Mouse (Mus musculus) midbrain, embryonic 11.5 days (tissue): ENCODE results near the gene Cldn19. TPM values are rescaled to one million over a fixed set of nuclear protein-coding genes. Genes with fewer than 3 reads are reported as not detected.

Experiments
- ATAC-seq: fragments of 200-750 bp; cut with Nextera tagmentation; 2 replicates; pipeline ENCODE4 v1.8.0; 2017; ENCODE audit warnings: moderate TSS enrichment, moderate library complexity; ENCODE audit not compliant: low FRiP score
- DNase-seq: peaks from one replicate; pipeline ENCODE4 v3.0.0; 2015; ENCODE audit warnings: low spot score; ENCODE audit errors: missing footprints
- H3K27ac ChIP-seq: fragments of 300-500 bp; sonication (generic); 2 replicates; pipeline ENCODE4 v1.5.1; 2014; ENCODE audit warnings: low read depth, low read length
- H3K27me3 ChIP-seq: fragments of 300-500 bp; sonication (generic); 2 replicates; pipeline ENCODE4 v1.6.1; 2014; ENCODE audit warnings: mild to moderate bottlenecking, low read length, moderate library complexity, mixed read lengths; ENCODE audit not compliant: control insufficient read depth, insufficient read depth
- H3K36me3 ChIP-seq: fragments of 300-500 bp; sonication (generic); 2 replicates; pipeline ENCODE4 v1.6.1; 2014; ENCODE audit warnings: mild to moderate bottlenecking, low read length, moderate library complexity, mixed read lengths; ENCODE audit not compliant: control insufficient read depth, insufficient read depth
- H3K4me1 ChIP-seq: fragments of 300-500 bp; sonication (generic); 2 replicates; pipeline ENCODE4 v1.6.1; 2014; ENCODE audit warnings: low read length; ENCODE audit not compliant: control insufficient read depth, insufficient read depth
- H3K4me2 ChIP-seq: fragments of 300-500 bp; sonication (generic); 2 replicates; pipeline ENCODE4 v1.6.1; 2014; ENCODE audit warnings: mild to moderate bottlenecking, moderate library complexity
- H3K4me3 ChIP-seq: fragments of 300-500 bp; sonication (generic); 2 replicates; pipeline ENCODE4 v1.5.1; 2014; ENCODE audit warnings: low read depth, low read length
- H3K9ac ChIP-seq: fragments of 300-500 bp; sonication (generic); 2 replicates; pipeline ENCODE4 v1.6.1; 2014; ENCODE audit warnings: low read length
- H3K9me3 ChIP-seq: fragments of 300-500 bp; sonication (generic); 2 replicates; pipeline ENCODE4 v1.6.1; 2016; ENCODE audit warnings: low read length; ENCODE audit not compliant: control insufficient read depth
- WGBS: fragments of 180-500 bp; shearing (Covaris S2); extraction: QIAGEN DNeasy Blood & Tissue Kit; methylation state at CpG from one replicate; pipeline ENCODE4 v1.1.7; 2014; 5-methylcytosine and 5-hydroxymethylcytosine counted together
- polyA plus RNA-seq: library from polyadenylated mRNA; unstranded; fragments of >200 nt; fragmentation: Nextera tagmentation; extraction: Ambion mirVana; gene quantifications from 2 replicates; pipeline ENCODE4 v1.2.1, GENCODE M21; 2014

Cldn19 gene
- polyA plus RNA-seq, result 0.49 TPM in 1 of 2 replicates, not detected in the other

DNA sequence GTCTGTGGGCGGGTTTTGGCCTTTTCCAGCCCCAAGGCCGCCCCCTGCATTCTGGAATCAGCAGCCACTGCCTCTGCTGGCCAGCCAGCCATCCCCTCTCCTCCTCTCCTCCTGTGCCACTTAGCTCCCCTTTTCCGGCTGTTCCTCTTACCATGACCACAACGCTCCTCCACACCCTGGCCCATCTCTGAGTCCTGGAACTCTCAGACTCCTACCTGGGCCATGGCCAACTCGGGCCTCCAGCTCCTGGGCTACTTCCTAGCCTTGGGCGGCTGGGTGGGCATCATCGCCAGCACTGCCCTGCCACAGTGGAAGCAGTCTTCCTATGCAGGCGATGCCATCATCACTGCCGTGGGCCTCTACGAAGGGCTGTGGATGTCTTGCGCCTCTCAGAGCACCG is at the start of gene Cldn19:
Gene Cldn19 (plus strand): TSS at position 64 of the 400 bp plus-strand sequence.
- H3K27ac ChIP-seq, result peak within 1 kb of the TSS; percentile 57
- H3K4me1 ChIP-seq, result peaks cover 14% of the 10 kb centered on the region

DNA sequence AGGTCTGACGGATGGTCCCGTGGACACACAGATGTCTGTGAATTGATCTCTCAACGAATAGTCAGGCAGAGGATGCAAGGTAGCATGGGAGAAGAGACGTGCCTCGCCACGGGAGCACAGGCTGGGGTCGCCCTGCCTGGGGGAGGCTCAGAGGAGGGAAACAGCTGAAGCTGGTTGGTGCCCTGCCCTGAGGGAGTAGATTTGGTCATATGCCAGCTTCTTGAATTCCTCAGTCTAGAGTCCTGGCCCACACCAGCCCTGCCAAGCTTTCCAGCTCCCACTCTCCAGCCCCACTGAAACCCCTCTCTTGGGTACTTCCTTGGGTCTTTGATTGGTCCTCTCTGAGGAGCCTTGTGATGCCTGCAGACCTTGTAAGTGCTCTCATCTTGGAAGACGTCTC is 38.5 kb upstream of the Cldn19 start:
- Histone ChIP-seq H3K9me3 (no peaks in the 10 kb centered on the region), H3K27ac (no peak overlapping the region), H3K4me2 (no peak overlapping the region), H3K4me3 (no peak overlapping the region), H3K4me1 (0 out of 2 replicates have a peak, but pooled peaks cover 2% of the 10 kb centered on the region), H3K36me3 (no peaks in the 10 kb centered on the region), H3K9ac (no peak overlapping the region), H3K27me3 (no peaks in the 10 kb centered on the region)
- ATAC-seq, result no peak
- no peak for DNase-seq
- WGBS, result 78% methylated on average over 8 of the region's 8 CpGs

More for the DNA sequence above, at the start of gene Cldn19:
- Histone ChIP-seq H3K27me3 (no peaks in the 10 kb centered on the region), H3K9me3 (no peaks in the 10 kb centered on the region), H3K4me3 (no peak within 1 kb of the TSS), H3K36me3 (no peaks in the 10 kb centered on the region), H3K9ac (peak within 1 kb of the TSS; percentile 44), H3K4me2 (0 out of 2 replicates have a peak within 1 kb of the TSS, but pooled peaks have one; percentile 6)
- WGBS, result 70% methylated on average over 12 of the region's 12 CpGs
- DNase-seq, result no peak
- ATAC-seq, result no peak

DNA sequence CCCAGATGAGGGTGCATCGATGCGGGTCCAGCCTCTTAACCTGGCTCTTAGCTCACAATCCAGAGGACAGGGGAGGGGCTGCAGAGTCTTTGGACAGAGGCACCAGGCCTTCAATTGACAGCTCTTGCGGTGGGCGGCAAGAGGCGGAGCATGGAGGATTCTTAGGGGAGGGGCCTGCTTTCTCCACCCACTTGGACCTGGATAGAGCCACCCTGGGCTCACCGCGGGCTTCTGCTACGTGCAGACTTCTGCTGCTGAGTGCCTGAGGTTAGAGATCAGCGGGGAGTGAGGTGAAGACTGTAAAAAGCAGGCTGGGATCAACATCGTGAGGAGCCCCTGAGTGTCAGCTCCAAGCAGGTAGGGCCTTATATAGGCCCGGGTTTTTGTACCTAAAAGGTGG is 37.0 kb upstream of the Cldn19 start, which contains the start of gene Tmem269:
Gene Tmem269 (minus strand): TSS at position 49 of the 400 bp plus-strand sequence.
- Histone ChIP-seq H3K4me2 (no peak within 1 kb of the TSS), H3K9me3 (no peaks in the 10 kb centered on the region), H3K27me3 (no peaks in the 10 kb centered on the region), H3K36me3 (no peaks in the 10 kb centered on the region), H3K27ac (no peak within 1 kb of the TSS), H3K4me3 (no peak within 1 kb of the TSS), H3K4me1 (0 out of 2 replicates have a peak, but pooled peaks cover 2% of the 10 kb centered on the region), H3K9ac (peak within 1 kb of the TSS; percentile 1; the same call in 1 of the 2 replicates)
- DNase-seq (no peak), ATAC-seq (no peak)
- 13% methylated on average over 11 of the region's 11 CpGs for WGBS

DNA sequence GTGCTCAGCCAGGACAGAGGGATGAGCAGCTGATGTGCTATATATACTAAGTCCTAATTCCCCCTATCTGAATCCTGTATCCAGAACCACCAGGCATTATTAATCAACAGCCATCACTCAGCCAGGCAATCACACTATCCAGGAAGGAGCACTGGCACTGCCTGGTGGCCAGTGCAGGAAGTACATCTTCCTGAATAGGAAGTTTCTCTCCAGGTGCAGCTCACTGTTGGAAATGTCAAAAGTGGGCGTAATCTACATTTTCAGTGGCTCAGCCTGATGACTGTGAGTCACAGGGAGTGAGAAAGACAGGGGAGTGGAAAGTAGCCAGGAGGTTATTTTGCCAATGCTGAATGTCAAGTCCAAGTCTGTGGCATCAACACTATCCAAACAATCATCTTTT is 31.5 kb upstream of the Cldn19 start:
- no peaks in the 10 kb centered on the region for H3K27me3 ChIP-seq
- H3K36me3 ChIP-seq, result peaks cover 9% of the 10 kb centered on the region; the same call in 1 of the 2 replicates
- no peaks in the 10 kb centered on the region for H3K9me3 ChIP-seq
- H3K4me3 ChIP-seq, result no peak overlapping the region
- no peaks in the 10 kb centered on the region for H3K4me1 ChIP-seq
- 90% methylated on average over 1 of the region's 1 CpGs for WGBS
- DNase-seq, result peak; percentile 90
- H3K27ac ChIP-seq, result no peak overlapping the region
- no peak overlapping the region for H3K4me2 ChIP-seq
- ATAC-seq, result peak; percentile 49; the same call in 1 of the 2 replicates
- H3K9ac ChIP-seq, result no peak overlapping the region

DNA sequence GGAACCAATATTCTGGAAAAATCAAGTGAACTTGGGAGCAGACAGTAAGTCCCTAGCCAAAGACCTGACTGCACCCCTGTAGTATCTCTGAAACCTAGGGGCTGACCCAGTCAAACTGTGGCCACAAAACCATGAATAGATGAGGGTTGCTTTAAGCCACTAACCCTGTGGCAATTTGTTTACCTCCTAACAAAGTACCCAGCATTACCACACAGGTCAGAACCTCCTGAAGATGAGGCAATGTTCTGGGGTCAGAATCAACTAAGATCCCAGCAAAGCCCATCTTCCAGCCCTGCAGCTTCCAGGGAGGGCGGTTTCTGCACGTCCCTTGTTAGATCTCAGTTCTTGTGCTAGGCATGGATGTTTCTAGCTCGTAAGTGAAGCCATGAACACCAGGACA is 30.7 kb upstream of the Cldn19 start:
- no peak overlapping the region for H3K4me2 ChIP-seq
- DNase-seq, result no peak
- H3K4me1 ChIP-seq, result no peaks in the 10 kb centered on the region
- H3K36me3 ChIP-seq, result peaks cover 9% of the 10 kb centered on the region; the same call in 1 of the 2 replicates
- no peak overlapping the region for H3K4me3 ChIP-seq
- no peaks in the 10 kb centered on the region for H3K9me3 ChIP-seq
- WGBS, result 92% methylated on average over 3 of the region's 3 CpGs
- no peak for ATAC-seq
- no peak overlapping the region for H3K9ac ChIP-seq
- H3K27ac ChIP-seq, result no peak overlapping the region
- no peaks in the 10 kb centered on the region for H3K27me3 ChIP-seq

DNA sequence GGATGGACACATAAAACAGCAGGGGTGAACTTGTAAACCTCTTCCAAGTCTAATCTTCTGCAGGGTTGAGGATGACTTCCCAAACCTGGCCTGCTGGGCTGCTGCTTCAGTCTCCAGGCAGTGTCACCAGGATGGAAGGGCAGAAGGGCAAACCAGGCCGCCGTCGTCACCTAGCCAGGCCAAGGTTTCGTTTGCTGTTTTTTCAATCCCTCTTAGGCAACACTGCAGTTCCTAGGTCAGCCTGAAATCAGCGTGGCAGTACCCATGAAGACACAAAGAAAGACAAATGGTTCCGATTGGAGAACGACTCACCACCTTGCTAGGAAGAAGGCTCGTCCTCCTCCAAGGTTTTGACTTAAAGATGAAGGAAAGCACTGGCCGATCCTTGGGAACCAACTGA is 29.5 kb upstream of the Cldn19 start:
- Histone ChIP-seq H3K36me3 (peaks cover 9% of the 10 kb centered on the region; the same call in 1 of the 2 replicates), H3K4me2 (no peak overlapping the region), H3K4me1 (no peaks in the 10 kb centered on the region), H3K9me3 (no peaks in the 10 kb centered on the region), H3K27ac (no peak overlapping the region), H3K27me3 (no peaks in the 10 kb centered on the region), H3K4me3 (no peak overlapping the region), H3K9ac (no peak overlapping the region)
- DNase-seq (no peak), ATAC-seq (no peak)
- 91% methylated on average over 9 of the region's 9 CpGs for WGBS

DNA sequence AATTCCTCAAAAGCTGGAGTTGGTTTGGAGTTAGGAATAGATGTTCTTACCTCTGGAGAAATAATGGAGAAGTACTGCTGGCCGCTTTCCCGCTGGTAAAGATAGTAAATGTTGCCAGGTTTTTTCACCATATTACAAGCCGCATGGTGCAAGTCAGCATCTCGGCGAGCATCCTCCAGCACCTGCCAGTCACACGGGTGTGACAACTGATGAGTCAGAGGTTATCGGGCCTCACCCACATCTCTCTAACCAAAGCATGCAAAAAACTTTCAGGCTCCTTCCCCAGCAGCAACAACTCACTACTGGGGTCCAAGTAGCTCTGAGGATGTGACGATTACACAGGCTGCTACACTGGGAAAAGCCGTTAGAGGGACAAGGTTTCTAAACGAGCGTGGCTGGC is 28.5 kb upstream of the Cldn19 start:
- Histone ChIP-seq H3K27ac (no peak overlapping the region), H3K4me2 (no peak overlapping the region), H3K9me3 (no peaks in the 10 kb centered on the region), H3K4me3 (no peak overlapping the region), H3K9ac (no peak overlapping the region), H3K4me1 (peaks cover 5% of the 10 kb centered on the region), H3K27me3 (no peaks in the 10 kb centered on the region), H3K36me3 (peaks cover 9% of the 10 kb centered on the region; the same call in 1 of the 2 replicates)
- WGBS, result 95% methylated on average over 11 of the region's 11 CpGs
- ATAC-seq (no peak), DNase-seq (no peak)

DNA sequence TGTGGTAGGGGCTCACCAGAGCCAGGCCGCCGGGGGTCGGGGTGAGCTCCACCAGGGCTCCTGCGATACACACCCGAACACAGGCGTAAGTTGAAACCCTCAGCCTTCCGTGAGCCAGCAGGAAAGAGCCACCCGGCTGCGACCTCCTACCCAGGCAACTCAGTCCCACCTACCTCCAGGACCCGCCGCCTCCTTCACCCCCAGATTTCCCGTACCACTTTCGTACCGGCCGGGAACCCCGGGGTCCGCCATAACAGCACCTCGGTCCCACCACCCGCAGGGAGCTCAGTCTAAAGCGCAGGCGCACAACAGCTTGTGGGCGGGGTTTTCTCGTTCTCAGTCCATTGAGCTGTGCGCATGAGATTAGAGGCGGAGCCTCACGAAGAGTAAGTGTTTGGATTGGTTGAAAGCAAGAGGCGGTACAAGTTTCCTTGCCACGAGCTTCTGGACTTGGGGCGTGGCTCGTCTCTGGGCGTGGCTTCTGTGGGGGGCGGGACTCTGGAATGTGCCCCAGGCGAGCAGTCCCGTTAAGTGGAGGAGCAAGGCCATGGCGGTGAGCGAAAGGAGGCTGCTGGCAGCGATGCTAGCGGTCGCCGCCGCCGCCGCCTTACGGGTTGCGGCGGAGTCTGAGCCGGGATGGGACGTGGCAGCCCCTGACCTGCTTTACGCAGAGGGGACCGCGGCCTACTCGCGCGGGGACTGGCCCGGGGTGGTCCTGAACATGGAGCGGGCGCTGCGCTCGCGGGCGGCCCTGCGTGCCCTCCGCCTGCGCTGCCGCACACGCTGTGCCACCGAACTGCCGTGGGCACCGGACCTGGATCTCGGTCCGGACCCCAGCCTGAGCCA is 22.6 kb upstream of the Cldn19 start, which contains the start of the genes AU022252 and P3h1:
Gene AU022252 (minus strand): TSS at position 303 of the 846 bp plus-strand sequence.
Gene P3h1 (plus strand): TSS at position 506 of the 846 bp plus-strand sequence.
- Histone ChIP-seq H3K27ac (no peak within 1 kb of the TSS; the same call in 1 of the 2 replicates), H3K36me3 (peaks cover 4% of the 10 kb centered on the region; the same call in 1 of the 2 replicates), H3K4me1 (peaks cover 15% of the 10 kb centered on the region), H3K9ac (peak within 1 kb of the TSS; percentile 83), H3K9me3 (no peaks in the 10 kb centered on the region), H3K4me2 (peak within 1 kb of the TSS; percentile 92), H3K27me3 (no peaks in the 10 kb centered on the region), H3K4me3 (peak within 1 kb of the TSS; percentile 85)
- ATAC-seq (peak; percentile 96), DNase-seq (peak; percentile 100)
- under 1% methylated on average over 71 of the region's 71 CpGs for WGBS
